Mouse (Mus musculus) adrenal gland, adult (tissue): ENCODE results near the gene Lrp6.

Experiments used
- DNase-seq, 2 experiments: peaks; one replicate each; pipeline ENCODE4 v3.0.0; 2022 to 2023; ENCODE audit warnings: low spot score in 1 of 2; ENCODE audit not compliant: inconsistent age in 2 of 2

Lrp6 gene

GRCm38 (mm10) chr6:134500381-134501162 lies 66.2 kb downstream of the Lrp6 start:
- DNase-seq: no peak

GRCm38 (mm10) chr6:134499089-134499488 lies 67.7 kb downstream of the Lrp6 start:
- DNase-seq: peak in 1 of 2 experiments; percentile 26

- peak in 1 of 2 experiments; percentile 14 for DNase-seq
Observed at GRCm38 (mm10) chr6:134498518-134498917, 68.2 kb downstream of the Lrp6 start.

- peak in 1 of 2 experiments; percentile 41 for DNase-seq
Observed at GRCm38 (mm10) chr6:134494828-134495698, 71.7 kb downstream of the Lrp6 start.

- peak in 1 of 2 experiments; percentile 35 for DNase-seq
Observed at GRCm38 (mm10) chr6:134489637-134490036, 77.1 kb downstream of the Lrp6 start.

GRCm38 (mm10) chr6:134489130-134489529 lies 77.6 kb downstream of the Lrp6 start:
- DNase-seq: peak in 1 of 2 experiments; percentile 17

- peak; percentile 72 to 87 for DNase-seq
Observed at GRCm38 (mm10) chr6:134486318-134486717, 80.4 kb downstream of the Lrp6 start.

GRCm38 (mm10) chr6:134479481-134479880 lies 87.3 kb downstream of the Lrp6 start:
- no peak for DNase-seq

- peak; percentile 86 to 94 for DNase-seq
Observed at GRCm38 (mm10) chr6:134473143-134473561, 93.6 kb downstream of the Lrp6 start.

GRCm38 (mm10) chr6:134470857-134471256 lies 95.9 kb downstream of the Lrp6 start:
- DNase-seq: peak; percentile 89 to 94

GRCm38 (mm10) chr6:134469297-134469696 lies 97.5 kb downstream of the Lrp6 start:
- no peak for DNase-seq

GRCm38 (mm10) chr6:134466671-134467229 lies 100.0 kb downstream of the Lrp6 start:
- DNase-seq: no peak

- DNase-seq: peak in 1 of 2 experiments; percentile 73
Observed at GRCm38 (mm10) chr6:134461175-134461574, 105.6 kb downstream of the Lrp6 start.

GRCm38 (mm10) chr6:134458376-134458775 lies 108.4 kb downstream of the Lrp6 start:
- peak; percentile 64 to 83 for DNase-seq

GRCm38 (mm10) chr6:134454093-134454492 lies 112.7 kb downstream of the Lrp6 start:
- DNase-seq: peak in 1 of 2 experiments; percentile 54

GRCm38 (mm10) chr6:134450661-134451119 lies 116.1 kb downstream of the Lrp6 start:
- peak; percentile 81 to 90 for DNase-seq

GRCm38 (mm10) chr6:134449958-134450357 lies 116.8 kb downstream of the Lrp6 start:
- no peak for DNase-seq

GRCm38 (mm10) chr6:134448451-134448850 lies 118.3 kb downstream of the Lrp6 start:
- no peak for DNase-seq

GRCm38 (mm10) chr6:134443925-134444324 lies 122.8 kb downstream of the Lrp6 start:
- no peak for DNase-seq

GRCm38 (mm10) chr6:134443198-134443904 lies 123.4 kb downstream of the Lrp6 start:
- no peak for DNase-seq

- DNase-seq: no peak
Observed at GRCm38 (mm10) chr6:134442219-134442618, 124.5 kb downstream of the Lrp6 start.
